Comparison of ENCODE assay signal across 9 mouse cellular contexts in the genomic region with DNA sequence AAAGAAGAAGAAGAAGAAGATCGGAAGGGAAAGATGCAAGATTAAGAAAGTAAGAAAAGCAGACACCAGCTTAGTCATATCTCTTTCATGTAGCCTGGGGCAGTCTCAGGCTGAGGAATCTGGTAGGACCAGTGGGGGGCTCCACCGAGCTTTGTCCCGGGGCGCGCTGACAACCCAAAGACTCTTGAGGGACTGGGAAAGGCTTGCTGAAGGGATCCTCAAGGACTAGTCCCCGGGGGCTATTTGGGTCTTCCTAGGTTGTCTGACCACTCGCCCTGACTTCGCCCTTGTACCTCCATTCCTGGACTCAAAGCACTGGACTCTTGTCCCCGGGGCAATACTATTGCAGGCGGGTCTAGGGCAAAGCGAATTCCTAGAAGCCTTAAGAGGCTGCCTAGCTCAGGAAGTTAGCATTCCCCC. TPM values are rescaled to one million over a fixed set of nuclear protein-coding genes. Genes with fewer than 3 reads are reported as not detected.
DNase-seq lines count a peak whose midpoint lies in the region; ATAC-seq and TF ChIP-seq lines count a peak whose summit lies in the region.
"Had no signal": no experiment of that assay in that cellular context is flagged by ENCODE, and none has a peak within 500 bp of the region (broad histone marks: within the 10 kb centered on the region; RNA-seq: fewer than 3 reads in every experiment).

No protein-coding gene starts in this region.

- H3K27ac ChIP-seq in ES-E14 (ENCODE audit: insufficient read depth, low read depth, low read length, poor library complexity, severe bottlenecking) = no peak overlapping the region; the same call in 1 of the 2 replicates
- H3K27ac ChIP-seq in forebrain, embryonic 12.5 days = peak overlapping the region; percentile 93
- H3K27ac ChIP-seq in heart, postnatal 0 days (ENCODE audit: low read depth) = peak overlapping the region; percentile 97
- H3K27ac ChIP-seq in layer of hippocampus, adult 2 months = peak overlapping the region; percentile 98
- H3K27ac ChIP-seq in neural tube, embryonic 14.5 days (ENCODE audit: low read depth, low read length) = peak overlapping the region; percentile 82

- peaks cover 0 to 10% of the 10 kb centered on the region in 2 experiments; a peak in 1 of 4 replicates for H3K4me1 ChIP-seq in ES-E14 (ENCODE audit: control insufficient read depth in 2 of 2, insufficient read depth in 2 of 2, low read length in 2 of 2, poor library complexity in 1 of 2)
- H3K4me1 ChIP-seq in forebrain, embryonic 12.5 days = peaks cover 33% of the 10 kb centered on the region
- H3K4me1 ChIP-seq in heart, postnatal 0 days (ENCODE audit: control insufficient read depth, insufficient read depth) = peaks cover 33% of the 10 kb centered on the region
- peaks cover 8% of the 10 kb centered on the region; the same call in 1 of the 2 replicates for H3K4me1 ChIP-seq in neural tube, embryonic 14.5 days (ENCODE audit: control insufficient read depth, insufficient read depth, low read length)

- DNase-seq in ES-E14 (ENCODE audit: low read depth, low spot score) = peak; percentile 37
- DNase-seq in c-Kit-positive CD71-positive TER-119-negative erythroid progenitor cells, embryonic 14.5 days (ENCODE audit: low read depth) = peak; percentile 57
- peak; percentile 81 for DNase-seq in heart, postnatal 0 days (ENCODE audit: low spot score)
- DNase-seq in layer of hippocampus, adult 2 months (ENCODE audit: low spot score in 2 of 2) = peak; percentile 61
- peak; percentile 83 to 87 for DNase-seq in lung, adult 18-20 months
- peak; percentile 88 for DNase-seq in thymus, postnatal 14 days

- H3K4me3 ChIP-seq in ES-E14 (ENCODE audit: insufficient read depth in 1 of 2, low read depth in 1 of 2, low read length in 2 of 2, poor library complexity in 1 of 2, severe bottlenecking in 1 of 2) = peak overlapping the region; percentile 80 to 96
- peak overlapping the region; percentile 81 for H3K4me3 ChIP-seq in forebrain, embryonic 12.5 days (replicated peaks)
- H3K4me3 ChIP-seq in heart, postnatal 0 days (ENCODE audit: low read depth, low read length) = peak overlapping the region; percentile 93
- peak overlapping the region; percentile 95 for H3K4me3 ChIP-seq in layer of hippocampus, adult 2 months
- H3K4me3 ChIP-seq in neural tube, embryonic 14.5 days (ENCODE audit: low read depth, low read length) = peak overlapping the region; percentile 79

- peak; percentile 66 for TF ChIP-seq CTCF in heart, postnatal 0 days (IDR thresholded peaks at IDR 0.05; ENCODE audit: low read depth)
- TF ChIP-seq CTCF in layer of hippocampus, adult 2 months (conservative IDR thresholded peaks at IDR 0.05) = peak; percentile 82

- peak; percentile 57 for ATAC-seq in forebrain, embryonic 12.5 days (ENCODE audit: low FRiP score)
- peak; percentile 31 for ATAC-seq in heart, postnatal 0 days (ENCODE audit: insufficient read depth, low read depth)
- ATAC-seq in neural tube, embryonic 14.5 days (ENCODE audit: low read depth) = peak; percentile 38

- TF ChIP-seq EP300 in heart, postnatal 0 days (IDR thresholded peaks at IDR 0.05; ENCODE audit: low read depth) = no peak

- WGBS in forebrain, embryonic 12.5 days = 2% methylated on average over 11 of the region's 11 CpGs
- WGBS in heart, postnatal 0 days = 0% methylated on average over 11 of the region's 11 CpGs
- under 1% methylated on average over 11 of the region's 11 CpGs for WGBS in neural tube, embryonic 14.5 days

- peaks cover 1% of the 10 kb centered on the region; the same call in 1 of the 2 replicates for H3K36me3 ChIP-seq in ES-E14 (ENCODE audit: control insufficient read depth, insufficient read depth, low read length, poor library complexity, severe bottlenecking)
- H3K36me3 ChIP-seq in forebrain, embryonic 12.5 days (replicated peaks) = peaks cover 16% of the 10 kb centered on the region
- H3K36me3 ChIP-seq in heart, postnatal 0 days (replicated peaks; ENCODE audit: control insufficient read depth, insufficient read depth, low read length) = peaks cover 8% of the 10 kb centered on the region; the same call in 1 of the 2 replicates
- H3K36me3 ChIP-seq in neural tube, embryonic 14.5 days (ENCODE audit: control insufficient read depth, insufficient read depth, low read length) = no peaks in the 10 kb centered on the region

- H3K9ac ChIP-seq in ES-E14 (ENCODE audit: insufficient read depth, low read depth, low read length, poor library complexity, severe bottlenecking) = peak overlapping the region; percentile 91
- H3K9ac ChIP-seq in forebrain, embryonic 12.5 days = peak overlapping the region; percentile 81
- H3K9ac ChIP-seq in heart, postnatal 0 days (replicated peaks; ENCODE audit: low read depth, low read length) = peak overlapping the region; percentile 91
- peak overlapping the region; percentile 84 for H3K9ac ChIP-seq in neural tube, embryonic 14.5 days (replicated peaks; ENCODE audit: low read depth, low read length)

- no peaks in the 10 kb centered on the region for H3K9me3 ChIP-seq in ES-E14 (ENCODE audit: control insufficient read depth, insufficient read depth, low read depth, low read length)
- H3K9me3 ChIP-seq in forebrain, embryonic 12.5 days = no peaks in the 10 kb centered on the region
- H3K9me3 ChIP-seq in heart, postnatal 0 days (replicated peaks; ENCODE audit: control insufficient read depth, low read length) = no peaks in the 10 kb centered on the region
- no peaks in the 10 kb centered on the region for H3K9me3 ChIP-seq in neural tube, embryonic 14.5 days (ENCODE audit: control insufficient read depth, low read length)

- peak overlapping the region; percentile 86 for H3K4me2 ChIP-seq in forebrain, embryonic 12.5 days
- H3K4me2 ChIP-seq in heart, postnatal 0 days (ENCODE audit: low read depth, low read length) = peak overlapping the region; percentile 92
- peak overlapping the region; percentile 94 for H3K4me2 ChIP-seq in neural tube, embryonic 14.5 days (ENCODE audit: low read depth, low read length)

- no peaks in the 10 kb centered on the region for H3K27me3 ChIP-seq in forebrain, embryonic 12.5 days
- H3K27me3 ChIP-seq in heart, postnatal 0 days (ENCODE audit: control insufficient read depth, insufficient read depth, low read length) = no peaks in the 10 kb centered on the region
- no peaks in the 10 kb centered on the region for H3K27me3 ChIP-seq in neural tube, embryonic 14.5 days (ENCODE audit: control insufficient read depth, insufficient read depth, low read length)

- in situ Hi-C loops in ES-E14 (cut with MboI; ENCODE audit: low sequenced_read_pairs in 2 of 2, unreplicated experiment in 2 of 2) = no loop called here

TF ChIP-seq in ES-E14, 5 proteins besides CTCF, POLR2A, EP300 and RAD21:
- TF ChIP-seq MAFK (IDR thresholded peaks at IDR 0.05; ENCODE audit: insufficient read depth, low read depth, low read length) (no peak), ZC3H11A (IDR thresholded peaks at IDR 0.05; ENCODE audit: borderline replicate concordance, low read depth, low read length) (no peak), ZNF384 (IDR thresholded peaks at IDR 0.05; ENCODE audit: low read depth, low read length) (no peak), CHD2 (IDR thresholded peaks at IDR 0.05; ENCODE audit: low read depth, low read length) (no peak), HCFC1 (IDR thresholded peaks at IDR 0.05; ENCODE audit: borderline replicate concordance, insufficient read depth, low read length) (no peak)

RNA-seq across cellular contexts. Expression of gene Zyx, which starts 0.4 kb away (rescaled TPM):
- total RNA-seq in ES-E14 (2012; rRNA removed) = 20.3 and 46.0 TPM in 2 replicates
- polyA plus RNA-seq in forebrain, embryonic 12.5 days (2016; fragmentation: Nextera tagmentation; extraction: Ambion mirVana) = 66.6 and 71.1 TPM in 2 replicates
- 96.2 and 140 TPM in 2 replicates for total RNA-seq in heart, postnatal 0 days (2014; rRNA removed; ENCODE audit: low replicate concordance)
- 86.4 and 89.9 TPM in 2 replicates for polyA plus RNA-seq in heart, postnatal 0 days (2015; fragmentation: Nextera tagmentation; extraction: Ambion mirVana)
- 10 to 100 TPM; 44.3 to 44.5 TPM for total RNA-seq in layer of hippocampus, adult 2 months (2021)
- 52.7 and 62.4 TPM in 2 replicates for polyA plus RNA-seq in neural tube, embryonic 14.5 days (2014; fragmentation: Nextera tagmentation; extraction: Ambion mirVana)

RNA-seq across cellular contexts. Expression of gene Epha1, which starts 24.1 kb away (rescaled TPM):
- total RNA-seq in ES-E14 (2012; rRNA removed) = 24.1 and 37.6 TPM in 2 replicates
- 0.69 and 1.4 TPM in 2 replicates for polyA plus RNA-seq in forebrain, embryonic 12.5 days (2016; fragmentation: Nextera tagmentation; extraction: Ambion mirVana)
- 0.35 TPM in 1 of 2 replicates, not detected in the other for total RNA-seq in heart, postnatal 0 days (2014; rRNA removed; ENCODE audit: low replicate concordance)
- 0.33 and 0.48 TPM in 2 replicates for polyA plus RNA-seq in heart, postnatal 0 days (2015; fragmentation: Nextera tagmentation; extraction: Ambion mirVana)
- total RNA-seq in layer of hippocampus, adult 2 months (2021) = not detected
- 0.15 and 0.33 TPM in 2 replicates for polyA plus RNA-seq in neural tube, embryonic 14.5 days (2014; fragmentation: Nextera tagmentation; extraction: Ambion mirVana)

RNA-seq across cellular contexts. Expression of gene Fam131b, which starts 24.6 kb away (rescaled TPM):
- 0.74 and 1.3 TPM in 2 replicates for total RNA-seq in ES-E14 (2012; rRNA removed)
- 3.6 and 4.7 TPM in 2 replicates for polyA plus RNA-seq in forebrain, embryonic 12.5 days (2016; fragmentation: Nextera tagmentation; extraction: Ambion mirVana)
- 0.88 and 1.4 TPM in 2 replicates for total RNA-seq in heart, postnatal 0 days (2014; rRNA removed; ENCODE audit: low replicate concordance)
- 0.08 TPM in 2 replicates for polyA plus RNA-seq in heart, postnatal 0 days (2015; fragmentation: Nextera tagmentation; extraction: Ambion mirVana)
- 10 to 100 TPM; 76.1 to 76.4 TPM for total RNA-seq in layer of hippocampus, adult 2 months (2021)
- 6.9 and 7.1 TPM in 2 replicates for polyA plus RNA-seq in neural tube, embryonic 14.5 days (2014; fragmentation: Nextera tagmentation; extraction: Ambion mirVana)

RNA-seq across cellular contexts. Expression of gene Tas2r143, which starts 51.0 kb away (rescaled TPM):
- total RNA-seq in ES-E14 (2012; rRNA removed) = not detected in 2 replicates
- not detected in 2 replicates for polyA plus RNA-seq in forebrain, embryonic 12.5 days (2016; fragmentation: Nextera tagmentation; extraction: Ambion mirVana)
- not detected in 2 replicates for total RNA-seq in heart, postnatal 0 days (2014; rRNA removed; ENCODE audit: low replicate concordance)
- not detected in 2 replicates for polyA plus RNA-seq in heart, postnatal 0 days (2015; fragmentation: Nextera tagmentation; extraction: Ambion mirVana)
- total RNA-seq in layer of hippocampus, adult 2 months (2021) = not detected
- not detected in 2 replicates for polyA plus RNA-seq in neural tube, embryonic 14.5 days (2014; fragmentation: Nextera tagmentation; extraction: Ambion mirVana)

RNA-seq across cellular contexts. Expression of gene Tas2r135, which starts 56.2 kb away (rescaled TPM):
- not detected in 2 replicates for total RNA-seq in ES-E14 (2012; rRNA removed)
- not detected in 2 replicates for polyA plus RNA-seq in forebrain, embryonic 12.5 days (2016; fragmentation: Nextera tagmentation; extraction: Ambion mirVana)
- total RNA-seq in heart, postnatal 0 days (2014; rRNA removed; ENCODE audit: low replicate concordance) = not detected in 2 replicates
- not detected in 2 replicates for polyA plus RNA-seq in heart, postnatal 0 days (2015; fragmentation: Nextera tagmentation; extraction: Ambion mirVana)
- not detected for total RNA-seq in layer of hippocampus, adult 2 months (2021)
- not detected in 2 replicates for polyA plus RNA-seq in neural tube, embryonic 14.5 days (2014; fragmentation: Nextera tagmentation; extraction: Ambion mirVana)
- polyA plus RNA-seq: large intestine, adult 2 months had no signal

Comparison
In these comparisons a context has a peak if more than half of its experiments do, and no peak if none do; other contexts are left out.
1. DNase-seq: peak in every context shown above with its lines; median percentile 88 in thymus, postnatal 14 days; 85 in lung, adult 18-20 months; 81 in heart, postnatal 0 days; 61 in layer of hippocampus, adult 2 months; 57 in c-Kit-positive CD71-positive TER-119-negative erythroid progenitor cells, embryonic 14.5 days; 37 in ES-E14.
2. RNA of gene Epha1, which starts 24.1 kb away (total RNA-seq): 24.1 to 37.6 TPM in ES-E14; not detected in layer of hippocampus, adult 2 months and 0.35 TPM in heart, postnatal 0 days; every median in the first group is over 10 times any median in the second.
3. RNA of gene Fam131b, which starts 24.6 kb away (total RNA-seq): 76.1 to 76.4 TPM in layer of hippocampus, adult 2 months; 0.74 to 1.3 TPM in ES-E14 and 0.88 to 1.4 TPM in heart, postnatal 0 days; every median in the first group is over 10 times any median in the second.
4. Peak in every context shown above with its lines, with median percentiles within 50 percentile points of each other: H3K4me3 ChIP-seq, H3K9ac ChIP-seq, ATAC-seq and H3K4me2 ChIP-seq.